Mouse (Mus musculus) lung, postnatal 0 days (tissue): ENCODE data around the gene Nr2f2.
A peak's percentile ranks its signal among the peaks of the same experiment; 100 is the strongest.

Experiments
- CTCF ChIP-seq: IDR thresholded peaks from 2 replicates; pipeline ENCODE4 v1.5.1; 2016; ENCODE audit warnings: antibody characterized with exemption, mild to moderate bottlenecking
- EP300 ChIP-seq: IDR thresholded peaks from 2 replicates; pipeline ENCODE4 v1.6.1; 2016; ENCODE audit warnings: antibody characterized with exemption, mild to moderate bottlenecking, control low read depth

DNA sequence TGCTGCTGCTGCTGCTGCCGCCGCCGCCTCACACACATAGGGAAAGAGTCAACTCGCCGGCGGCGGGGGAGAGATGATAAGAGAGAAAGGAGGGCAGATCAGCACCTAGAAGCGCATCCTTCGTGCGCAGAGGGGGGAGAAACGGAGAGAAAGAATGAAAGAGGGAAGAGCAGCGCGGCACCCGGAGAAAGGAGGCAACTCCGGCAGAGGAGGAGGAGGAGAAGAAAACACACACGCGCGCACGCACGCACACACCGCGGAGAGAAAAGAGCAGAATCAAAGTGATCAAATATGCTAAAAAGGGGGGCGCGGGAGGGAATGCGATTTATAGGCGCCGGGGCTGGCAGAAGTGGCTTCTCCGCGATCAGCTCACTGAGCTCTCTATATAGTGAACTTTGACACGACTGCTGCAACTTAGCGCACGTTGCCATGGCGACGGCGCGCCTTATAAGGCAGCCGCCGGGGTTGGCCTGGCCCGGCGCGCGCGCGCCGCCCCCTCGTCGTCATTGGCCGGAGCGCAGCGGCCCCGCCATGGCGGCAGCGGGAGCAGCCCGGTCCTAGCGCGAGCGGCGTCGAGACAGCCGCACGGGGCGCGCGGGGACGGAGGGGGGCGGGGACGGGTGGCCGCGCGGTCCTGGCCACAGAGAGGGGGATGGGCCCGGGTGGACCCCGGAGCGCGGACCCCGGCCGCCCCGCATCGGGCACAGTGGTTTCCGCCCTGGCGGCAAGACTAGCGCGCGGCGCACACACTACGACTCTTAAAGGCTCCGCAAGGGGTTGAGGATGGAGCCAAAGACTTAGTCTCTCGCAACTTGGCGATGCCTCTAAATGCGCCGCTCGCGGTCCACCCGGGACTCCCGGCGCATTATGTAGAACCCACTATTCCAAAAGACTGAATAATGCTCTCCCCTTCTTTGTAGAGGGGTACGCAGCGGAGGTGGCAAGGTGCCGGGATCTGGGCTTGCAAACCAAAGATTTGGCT lies 4.9 kb downstream of the Nr2f2 start:
- TF ChIP-seq CTCF (peak; percentile 35), EP300 (no peak)
